Mouse (Mus musculus) spleen, adult 2 months (tissue): ENCODE data around the gene H2-Q1. TPM values are rescaled to one million over a fixed set of nuclear protein-coding genes. Genes with fewer than 3 reads are reported as not detected.
"Not testable (repeated sequence)": the region's sequence is repeated elsewhere in the genome, so short reads cannot be mapped to it uniquely, and the experiment has no call there.

Source experiments
- DNase-seq, 2 experiments: peaks; one replicate each; pipeline versions ENCODE4 v3.0.0 to v3.0.0-alpha.2; 2012 to 2021; ENCODE audit warnings: low spot score in 2 of 2, low read depth in 1 of 2
- H3K27ac ChIP-seq: fragments of 200-500 bp; 2 replicates; pipeline ENCODE4 v1.5.1; 2012; ENCODE audit warnings: low read length, inconsistent platforms; ENCODE audit not compliant: insufficient read depth
- H3K27me3 ChIP-seq: fragments of 200-500 bp; 2 replicates; pipeline ENCODE4 v1.6.1; 2012; ENCODE audit warnings: mild to moderate bottlenecking, moderate library complexity, low read length, inconsistent platforms; ENCODE audit not compliant: control insufficient read depth, insufficient read depth
- H3K36me3 ChIP-seq: fragments of 200-500 bp; 2 replicates; pipeline ENCODE4 v1.6.1; 2012; ENCODE audit warnings: mild to moderate bottlenecking, low read length, inconsistent platforms; ENCODE audit not compliant: control insufficient read depth, insufficient read depth
- H3K4me1 ChIP-seq: fragments of 200-500 bp; 2 replicates; pipeline ENCODE4 v1.6.1; 2011; ENCODE audit warnings: inconsistent platforms; ENCODE audit not compliant: control insufficient read depth, insufficient read depth, insufficient read length
- H3K4me3 ChIP-seq: fragments of 200-500 bp; 2 replicates; pipeline ENCODE4 v1.5.1; 2011; ENCODE audit warnings: mild to moderate bottlenecking, inconsistent platforms; ENCODE audit not compliant: insufficient read depth, insufficient read length; ENCODE audit errors: extremely low read depth
- CTCF ChIP-seq: fragments of 200-500 bp; IDR thresholded peaks from 2 replicates; pipeline ENCODE4 v1.5.1; 2011; ENCODE audit warnings: mild to moderate bottlenecking, inconsistent platforms; ENCODE audit not compliant: insufficient read depth, insufficient read length, insufficient replicate concordance; ENCODE audit errors: extremely low read depth
- POLR2A ChIP-seq: fragments of 200-500 bp; IDR thresholded peaks from 2 replicates; pipeline ENCODE4 v1.6.1; 2011; ENCODE audit warnings: low read depth, low read length, inconsistent platforms
- WGBS: fragments of 180-500 bp; shearing (Covaris S2); methylation state at CpG from one replicate; pipeline ENCODE4 v1.1.7; 2018; 5-methylcytosine and 5-hydroxymethylcytosine counted together
- polyA plus RNA-seq: library from polyadenylated mRNA; depleted of rRNA; stranded (reverse); fragments of >200 nt; gene quantifications from 2 replicates; pipeline ENCODE4 v1.2.3, GENCODE M21; 2012; rRNA removed

Gene H2-Q1
- polyA plus RNA-seq, 1 experiment = not detected

DNA sequence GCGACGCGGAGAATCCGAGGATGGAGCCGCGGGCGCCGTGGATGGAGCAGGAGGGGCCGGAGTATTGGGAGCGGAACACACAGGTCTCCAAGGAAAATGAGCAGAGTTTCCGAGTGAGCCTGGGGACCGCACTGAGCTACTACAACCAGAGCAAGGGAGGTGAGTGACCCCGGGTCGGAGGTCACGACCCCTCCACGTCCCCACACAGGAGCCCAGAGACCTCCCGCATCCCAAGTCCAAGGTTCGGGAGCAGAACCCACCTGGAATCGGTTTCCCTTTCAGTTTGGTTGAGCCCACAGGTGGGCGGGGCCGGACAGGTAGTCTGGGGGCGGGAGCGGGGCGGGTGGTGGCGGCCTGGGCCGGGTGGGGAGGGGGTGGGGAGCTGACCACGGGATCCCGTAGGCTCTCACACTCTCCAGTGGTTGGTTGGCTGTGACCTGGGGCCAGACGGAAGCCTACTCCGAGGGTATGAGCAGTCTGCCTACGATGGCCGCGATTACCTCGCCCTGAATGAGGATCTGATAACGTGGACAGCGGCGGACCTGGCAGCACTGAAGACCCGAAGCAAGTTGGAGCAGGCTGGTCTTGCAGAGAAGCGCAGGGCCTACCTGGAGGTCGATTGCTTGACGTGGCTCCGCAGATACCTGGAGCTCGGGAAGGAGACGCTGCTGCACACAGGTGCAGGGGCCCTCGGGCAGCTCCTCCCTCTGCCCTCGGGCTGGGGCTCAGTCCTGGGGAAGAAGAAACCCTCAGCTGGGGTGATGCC is 22.7 kb downstream of the H2-Q1 start:
- Histone ChIP-seq H3K27me3 (peaks cover 11% of the 10 kb centered on the region), H3K4me1 (peaks cover 5% of the 10 kb centered on the region), H3K27ac (no peak overlapping the region), H3K36me3 (no peaks in the 10 kb centered on the region), H3K4me3 (peak overlapping the region; percentile 68)
- TF ChIP-seq CTCF (no peak), POLR2A (no peak)
- DNase-seq = peak in 1 of 2 experiments; percentile 4
- WGBS = 4% methylated on average over 45 of the region's 46 CpGs

DNA sequence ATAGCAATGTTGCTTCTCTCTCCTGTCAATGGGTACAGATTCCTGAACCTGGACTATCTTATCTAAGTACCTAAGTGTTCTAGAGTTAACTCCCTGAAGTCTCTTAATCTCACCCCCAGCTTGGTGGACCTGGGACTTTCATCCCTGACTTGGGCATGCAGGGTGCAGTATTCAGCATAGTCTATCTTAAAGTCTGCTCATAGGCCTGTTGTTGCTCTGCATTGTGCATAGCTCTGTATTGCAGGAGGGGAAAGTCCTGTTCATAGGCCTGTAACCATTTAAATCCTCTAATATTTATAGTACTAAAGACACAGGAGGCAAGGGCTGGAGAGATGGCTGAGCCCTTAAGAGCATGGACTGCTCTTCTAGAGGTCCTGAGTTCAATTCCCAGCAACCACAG is 27.5 kb downstream of the H2-Q1 start:
- H3K27ac ChIP-seq, H3K4me1 ChIP-seq, H3K27me3 ChIP-seq, H3K4me3 ChIP-seq, DNase-seq, H3K36me3 ChIP-seq: not testable (repeated sequence)

DNA sequence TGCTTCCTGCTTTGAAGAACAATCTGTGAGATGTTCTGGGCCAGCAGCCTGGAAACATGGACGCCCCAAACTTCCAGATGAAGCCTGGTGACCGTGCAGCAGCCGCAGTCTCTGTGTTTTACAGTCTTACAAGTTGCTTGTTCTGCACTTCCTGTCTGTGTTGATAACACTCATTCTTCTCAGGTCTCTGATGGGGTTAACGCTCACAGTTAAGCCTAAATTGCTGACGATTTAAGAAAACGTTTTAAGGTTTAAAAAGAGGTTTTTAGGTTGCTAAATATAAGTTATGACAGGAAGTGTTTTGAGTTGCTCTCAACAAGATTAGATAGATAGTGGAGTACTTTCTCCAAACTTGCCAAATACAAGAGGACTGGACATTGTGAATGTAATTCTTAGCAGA is 33.1 kb downstream of the H2-Q1 start:
- 14% methylated on average over 6 of the region's 6 CpGs for WGBS
- not testable (repeated sequence) for H3K36me3 ChIP-seq, H3K27ac ChIP-seq, H3K27me3 ChIP-seq, H3K4me3 ChIP-seq, DNase-seq, H3K4me1 ChIP-seq

DNA sequence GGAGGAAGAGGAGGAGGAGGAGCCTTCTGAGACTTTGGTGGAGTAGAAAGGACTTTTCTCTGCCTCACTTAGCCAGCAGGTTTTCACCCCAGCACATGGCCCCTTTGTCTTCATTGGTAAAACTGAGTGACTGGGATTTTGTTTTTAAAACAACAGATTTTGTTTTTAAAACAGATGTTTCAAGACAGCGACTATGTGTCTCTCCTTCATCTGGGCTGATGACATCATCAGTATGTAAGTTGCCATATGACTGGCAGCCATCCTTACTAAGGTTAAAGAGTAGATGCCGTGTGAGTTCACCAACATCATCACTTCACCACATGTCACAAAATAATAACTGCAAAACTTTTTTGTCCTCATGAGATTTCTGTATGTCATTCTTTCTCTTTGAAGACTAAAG is 33.9 kb downstream of the H2-Q1 start:
- H3K36me3 ChIP-seq = no peaks in the 10 kb centered on the region
- no peak for TF ChIP-seq CTCF
- 0 out of 2 replicates have a peak, but pooled peaks cover 4% of the 10 kb centered on the region for H3K27me3 ChIP-seq
- no peak overlapping the region for H3K4me3 ChIP-seq
- no peak overlapping the region for H3K27ac ChIP-seq
- H3K4me1 ChIP-seq = no peaks in the 10 kb centered on the region
- DNase-seq = no peak
- 61% methylated on average over 2 of the region's 2 CpGs for WGBS

DNA sequence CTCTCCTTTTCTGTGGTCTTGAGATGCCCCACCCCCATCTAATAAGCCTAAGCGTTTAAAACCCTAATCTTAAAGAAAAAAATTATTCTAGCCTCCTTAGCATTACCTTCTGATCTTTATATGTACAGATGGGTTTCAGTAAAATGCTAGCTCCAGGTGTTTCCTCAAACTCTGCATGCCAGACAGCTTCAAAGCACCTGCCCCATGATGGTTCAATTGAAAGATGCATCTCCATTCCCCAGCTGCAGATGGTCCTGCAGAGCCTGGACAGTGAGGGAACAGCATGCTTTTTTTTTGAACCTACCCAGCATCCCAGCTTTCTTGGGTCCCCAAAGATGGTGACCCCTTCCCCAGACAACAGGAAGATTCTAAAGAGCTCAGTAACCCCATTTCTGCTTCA is 36.9 kb downstream of the H2-Q1 start:
- H3K4me3 ChIP-seq = no peak overlapping the region
- H3K27ac ChIP-seq = no peak overlapping the region
- peaks cover 3% of the 10 kb centered on the region; the same call in 1 of the 2 replicates for H3K4me1 ChIP-seq
- peaks cover 6% of the 10 kb centered on the region; the same call in 1 of the 2 replicates for H3K27me3 ChIP-seq
- no peaks in the 10 kb centered on the region for H3K36me3 ChIP-seq
- 21% methylated on average over 1 of the region's 1 CpGs for WGBS
- DNase-seq = no peak
- TF ChIP-seq POLR2A (no peak), CTCF (no peak)

DNA sequence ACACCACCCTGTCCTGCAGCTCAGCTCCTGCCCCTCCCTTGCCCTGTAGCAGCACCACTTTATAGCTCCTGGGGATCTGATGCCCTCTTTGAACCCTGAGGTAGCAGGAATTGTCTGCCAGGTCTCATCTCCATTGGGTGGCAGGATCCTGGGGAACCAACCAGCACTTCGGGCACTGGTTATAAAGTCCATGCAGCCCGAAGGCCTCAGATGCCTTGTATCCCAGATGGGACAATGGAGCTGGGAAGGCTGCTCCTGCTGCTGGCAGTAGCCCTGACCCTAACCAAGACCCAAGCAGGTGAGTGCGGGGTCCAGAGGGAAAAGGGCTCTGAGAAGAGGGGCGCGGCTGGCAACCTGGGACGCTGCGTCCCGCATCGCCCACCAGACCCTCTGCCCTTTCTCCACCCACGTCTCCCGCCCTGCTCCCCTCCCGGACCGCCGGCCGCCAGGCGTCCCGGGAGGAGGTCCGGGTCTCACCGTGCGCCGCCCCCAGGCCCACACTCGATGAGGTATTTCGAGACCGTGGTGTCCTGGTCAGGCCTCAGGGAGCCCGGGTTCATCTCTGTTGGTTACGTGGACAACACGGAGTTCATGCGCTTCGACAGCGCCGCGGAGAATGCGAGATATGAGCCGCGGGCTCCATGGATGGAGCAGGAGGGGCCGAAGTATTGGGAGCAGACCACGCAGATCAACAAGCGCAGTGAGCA is 38.7 kb downstream of the H2-Q1 start:
- H3K27me3 ChIP-seq = peaks cover 6% of the 10 kb centered on the region; the same call in 1 of the 2 replicates
- H3K4me3 ChIP-seq = peak overlapping the region; percentile 66
- H3K4me1 ChIP-seq = peaks cover 3% of the 10 kb centered on the region; the same call in 1 of the 2 replicates
- H3K36me3 ChIP-seq = no peaks in the 10 kb centered on the region
- TF ChIP-seq CTCF (no peak), POLR2A (no peak)
- 21% methylated on average over 38 of the region's 38 CpGs for WGBS
- DNase-seq = no peak
- H3K27ac ChIP-seq = no peak overlapping the region

DNA sequence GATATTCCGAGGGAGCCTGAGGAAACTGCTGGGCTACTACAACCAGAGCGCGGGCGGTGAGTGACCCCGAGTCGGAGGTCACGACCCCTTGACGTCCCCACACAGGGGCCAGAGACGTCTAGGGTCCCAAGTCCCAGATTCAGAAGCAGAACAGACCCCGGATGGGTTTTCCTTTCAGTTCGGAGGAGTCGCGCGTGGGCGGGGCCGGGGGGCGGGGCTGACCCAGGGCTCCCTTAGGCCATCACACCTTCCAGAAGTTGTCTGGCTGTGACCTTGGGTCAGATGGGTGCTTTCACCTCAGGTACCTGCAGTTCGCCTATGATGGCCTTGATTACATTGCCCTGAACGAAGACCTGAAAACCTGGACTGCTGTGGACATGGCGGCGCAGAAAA is 39.3 kb downstream of the H2-Q1 start:
- H3K36me3 ChIP-seq = no peaks in the 10 kb centered on the region
- H3K4me3 ChIP-seq = peak overlapping the region; percentile 66
- WGBS = 24% methylated on average over 21 of the region's 21 CpGs
- H3K27ac ChIP-seq = no peak overlapping the region
- H3K27me3 ChIP-seq = peaks cover 6% of the 10 kb centered on the region; the same call in 1 of the 2 replicates
- H3K4me1 ChIP-seq = peaks cover 3% of the 10 kb centered on the region; the same call in 1 of the 2 replicates
- TF ChIP-seq CTCF = no peak
- no peak for TF ChIP-seq POLR2A
- no peak for DNase-seq

Other genes with a start within 250 kb of the H2-Q1 start
- gene Ly6g6e, start 243.5 kb upstream of the H2-Q1 start, polyA plus RNA-seq = 0.31 and 0.39 TPM in 2 replicates
- 1.3 and 1.8 TPM in 2 replicates for gene Ly6g6d, start 242.3 kb upstream of the H2-Q1 start, polyA plus RNA-seq
- gene Ly6g6f, start 234.8 kb upstream of the H2-Q1 start, polyA plus RNA-seq = 7.8 and 9.7 TPM in 2 replicates
- 119 and 154 TPM in 2 replicates for gene Abhd16a, start 231.1 kb upstream of the H2-Q1 start, polyA plus RNA-seq
- gene Ly6g5c, start 212.1 kb upstream of the H2-Q1 start, polyA plus RNA-seq = not detected in 2 replicates
- gene Ly6g5b, start 205.0 kb upstream of the H2-Q1 start, polyA plus RNA-seq = 2.4 and 2.9 TPM in 2 replicates
- gene Gpank1, start 198.9 kb upstream of the H2-Q1 start, polyA plus RNA-seq = 20.9 and 29.9 TPM in 2 replicates
- gene Csnk2b, start 198.4 kb upstream of the H2-Q1 start, polyA plus RNA-seq = 176 and 238 TPM in 2 replicates
- 6.8 and 10.0 TPM in 2 replicates for gene D17H6S53E, start 194.0 kb upstream of the H2-Q1 start, polyA plus RNA-seq
- 0.12 and 0.18 TPM in 2 replicates for gene Apom, start 188.4 kb upstream of the H2-Q1 start, polyA plus RNA-seq
- gene Bag6, start 185.2 kb upstream of the H2-Q1 start, polyA plus RNA-seq = 166 and 202 TPM in 2 replicates
- 362 and 462 TPM in 2 replicates for gene Prrc2a, start 155.5 kb upstream of the H2-Q1 start, polyA plus RNA-seq
- 8.3 and 10.2 TPM in 2 replicates for gene Aif1, start 144.3 kb upstream of the H2-Q1 start, polyA plus RNA-seq
- 109 and 112 TPM in 2 replicates for gene Lst1, start 132.0 kb upstream of the H2-Q1 start, polyA plus RNA-seq
- 531 and 756 TPM in 2 replicates for gene Ltb, start 126.0 kb upstream of the H2-Q1 start, polyA plus RNA-seq
- 7.5 and 13.2 TPM in 2 replicates for gene Tnf, start 118.4 kb upstream of the H2-Q1 start, polyA plus RNA-seq
- 24.8 and 26.8 TPM in 2 replicates for gene Lta, start 115.1 kb upstream of the H2-Q1 start, polyA plus RNA-seq
- gene Gm16181, start 99.6 kb upstream of the H2-Q1 start, polyA plus RNA-seq = 0.34 TPM in 1 of 2 replicates, not detected in the other
- 5.0 TPM in 2 replicates for gene Atp6v1g2, start 86.7 kb upstream of the H2-Q1 start, polyA plus RNA-seq
- 16.9 and 29.1 TPM in 2 replicates for gene Nfkbil1, start 84.6 kb upstream of the H2-Q1 start, polyA plus RNA-seq
- 284 and 323 TPM in 2 replicates for gene Ddx39b, start 78.7 kb upstream of the H2-Q1 start, polyA plus RNA-seq
- gene H2-D1, start 57.7 kb upstream of the H2-Q1 start, polyA plus RNA-seq = 1,148 and 1,488 TPM in 2 replicates
- 0.48 and 0.58 TPM in 2 replicates for gene H2-Q2, start 21.8 kb downstream of the H2-Q1 start, polyA plus RNA-seq
- gene H2-Q4, start 59.2 kb downstream of the H2-Q1 start, polyA plus RNA-seq = 249 and 304 TPM in 2 replicates
- gene H2-Q6, start 104.4 kb downstream of the H2-Q1 start, polyA plus RNA-seq = 239 and 253 TPM in 2 replicates
- 667 and 745 TPM in 2 replicates for gene H2-Q7, start 118.8 kb downstream of the H2-Q1 start, polyA plus RNA-seq
- gene H2-Q10, start 149.7 kb downstream of the H2-Q1 start, polyA plus RNA-seq = 7.7 and 11.0 TPM in 2 replicates
- gene Pou5f1, start 185.6 kb downstream of the H2-Q1 start, polyA plus RNA-seq = not detected in 2 replicates
- 9.6 and 13.5 TPM in 2 replicates for gene Tcf19, start 196.4 kb downstream of the H2-Q1 start, polyA plus RNA-seq
- 4.2 and 4.4 TPM in 2 replicates for gene Cchcr1, start 196.7 kb downstream of the H2-Q1 start, polyA plus RNA-seq
- gene Psors1c2, start 212.8 kb downstream of the H2-Q1 start, polyA plus RNA-seq = 0.09 TPM in 1 of 2 replicates, not detected in the other
- gene Cdsn, start 231.7 kb downstream of the H2-Q1 start, polyA plus RNA-seq = 0.13 and 0.18 TPM in 2 replicates
- not detected in 2 replicates for gene 2300002M23Rik, start 247.0 kb downstream of the H2-Q1 start, polyA plus RNA-seq